Mouse (Mus musculus): ENCODE measurements around the gene Fam219b. TPM values are rescaled to one million over a fixed set of nuclear protein-coding genes. Genes with fewer than 3 reads are reported as not detected.

Gene Fam219b
- polyA plus RNA-seq (2012; rRNA removed): 12.3 and 20.8 TPM in 2 replicates

GRCm38 (mm10) chr9:57537044-57537727 is at the start of gene Fam219b:
Gene Fam219b, plus strand, starts transcription at chr9:57537528.

GRCm38 (mm10) chr9:57503622-57504380 is 33.5 kb upstream of the Fam219b start, which contains the start of gene Rpp25:
Gene Rpp25, plus strand, starts transcription at chr9:57504026.

GRCm38 (mm10) chr9:57521056-57521911 is 16.0 kb upstream of the Fam219b start, which contains the start of gene Cox5a:
Gene Cox5a, plus strand, starts transcription at chr9:57521274.

GRCm38 (mm10) chr9:57552139-57552887 is 15.0 kb downstream of the Fam219b start, which contains the start of gene Mpi:
Gene Mpi, minus strand, starts transcription at chr9:57552763.

GRCm38 (mm10) chr9:57560861-57561710 is 23.8 kb downstream of the Fam219b start, which contains the start of gene Scamp2:
Gene Scamp2, plus strand, starts transcription at chr9:57560943.

GRCm38 (mm10) chr9:57589224-57590126 is 52.1 kb downstream of the Fam219b start, which contains the start of gene Ulk3:
Gene Ulk3, plus strand, starts transcription at chr9:57589452.

Other genes starting within 250 kb of the Fam219b start
- gene Ppcdc, start 97.4 kb upstream of the Fam219b start, polyA plus RNA-seq (2012; rRNA removed): 16.8 and 25.7 TPM in 2 replicates
- gene Scamp5, start 69.5 kb upstream of the Fam219b start, polyA plus RNA-seq (2012; rRNA removed): 47.3 and 47.6 TPM in 2 replicates
- 3.3 and 4.3 TPM in 2 replicates for gene Rpp25, start 33.5 kb upstream of the Fam219b start, polyA plus RNA-seq (2012; rRNA removed)
- 182 and 251 TPM in 2 replicates for gene Cox5a, start 16.3 kb upstream of the Fam219b start, polyA plus RNA-seq (2012; rRNA removed)
- gene Mpi, start 15.2 kb downstream of the Fam219b start, polyA plus RNA-seq (2012; rRNA removed): 62.6 and 65.6 TPM in 2 replicates
- gene Scamp2, start 23.4 kb downstream of the Fam219b start, polyA plus RNA-seq (2012; rRNA removed): 37.6 and 48.1 TPM in 2 replicates
- 21.0 and 22.8 TPM in 2 replicates for gene Ulk3, start 51.9 kb downstream of the Fam219b start, polyA plus RNA-seq (2012; rRNA removed)
- gene Cplx3, start 68.8 kb downstream of the Fam219b start, polyA plus RNA-seq (2012; rRNA removed): 0.80 and 1.7 TPM in 2 replicates
- 0.05 and 0.06 TPM in 2 replicates for gene Lman1l, start 83.2 kb downstream of the Fam219b start, polyA plus RNA-seq (2012; rRNA removed)
- gene Csk, start 116.1 kb downstream of the Fam219b start, polyA plus RNA-seq (2012; rRNA removed): 54.7 and 94.3 TPM in 2 replicates
- gene Cyp1a2, start 146.2 kb downstream of the Fam219b start, polyA plus RNA-seq (2012; rRNA removed): not detected in 2 replicates
- 0.02 TPM in 1 of 2 replicates, not detected in the other for gene Cyp1a1, start 150.4 kb downstream of the Fam219b start, polyA plus RNA-seq (2012; rRNA removed)
- 14.4 and 21.7 TPM in 2 replicates for gene Edc3, start 171.0 kb downstream of the Fam219b start, polyA plus RNA-seq (2012; rRNA removed)
- 128 and 137 TPM in 2 replicates for gene Clk3, start 228.3 kb downstream of the Fam219b start, polyA plus RNA-seq (2012; rRNA removed)

All from central nervous system, embryonic 11.5 days (tissue).